Mouse (Mus musculus): ENCODE results near the gene Mageb1. TPM values are rescaled to one million over a fixed set of nuclear protein-coding genes. Genes with fewer than 3 reads are reported as not detected.
"Not testable (repeated sequence)": the region's sequence is repeated elsewhere in the genome, so short reads cannot be mapped to it uniquely, and the experiment has no call there.

Gene Mageb1
- not detected in 2 replicates for polyA plus RNA-seq (2015; fragmentation: Nextera tagmentation; extraction: Ambion mirVana)

DNA sequence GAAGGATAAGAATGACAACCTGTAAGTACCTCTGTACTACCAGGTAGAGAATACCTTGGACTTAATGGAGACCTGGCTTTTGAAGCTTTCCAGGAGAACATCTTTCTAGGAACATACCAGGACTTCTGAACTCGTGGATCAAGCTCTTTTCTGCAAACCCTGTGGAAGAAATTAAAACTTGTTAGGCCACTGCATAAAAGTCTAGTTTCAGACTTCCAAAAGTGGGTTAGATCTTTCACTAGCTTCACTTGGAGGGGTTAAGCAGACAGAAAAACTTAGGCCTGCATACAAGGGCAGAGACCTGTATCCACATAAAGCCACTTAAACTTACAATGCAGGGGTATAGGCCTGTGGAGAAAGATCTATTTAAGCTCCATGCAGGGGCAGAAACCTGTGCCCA is at the start of gene Mageb1:
Mageb1 (minus strand) TSS at position 101 of the 400 bp plus-strand sequence.
- DNase-seq (ENCODE audit: low spot score), result not testable (repeated sequence)

Other genes starting within 250 kb of the Mageb1 start
- gene Mageb5, start 233.3 kb downstream of the Mageb1 start, polyA plus RNA-seq (2015; fragmentation: Nextera tagmentation; extraction: Ambion mirVana), result not detected in 2 replicates